Mouse (Mus musculus) natural killer cell, adult 2 months (primary cell): ENCODE results near the gene Wbp1.

ENCODE experiments used
- DNase-seq, 2 experiments: peaks; one replicate each; pipeline ENCODE4 v3.0.0; 2022; ENCODE audit warnings: low spot score in 2 of 2

Wbp1 gene

GRCm38 (mm10) chr6:83120930-83121862, at the start of gene Wbp1:
Gene Wbp1, minus strand, starts transcription at chr6:83121559.
- DNase-seq: peak; percentile 95

DNA sequence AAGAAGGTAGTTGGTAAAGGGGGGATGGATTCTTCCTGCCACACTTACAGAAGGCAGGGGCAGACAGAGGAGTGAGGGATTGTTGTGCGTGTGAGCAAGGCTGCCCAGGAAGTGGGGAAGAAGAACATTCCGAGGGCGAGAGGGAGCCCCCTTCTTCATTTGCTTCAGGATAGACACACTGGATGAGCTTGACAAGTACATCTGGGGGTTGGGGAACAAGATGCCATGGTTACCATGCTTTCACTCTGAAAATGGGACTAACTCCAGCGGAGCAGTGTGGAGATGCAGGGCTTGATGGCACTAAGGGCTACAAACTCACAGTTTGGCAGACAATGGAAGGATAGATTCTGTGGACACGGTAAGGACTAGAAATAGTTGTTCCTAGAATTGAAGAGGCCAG, 49.7 kb upstream of the Wbp1 start:
- no peak for DNase-seq

- DNase-seq: no peak
These were observed 48.5 kb upstream of the Wbp1 start for GRCm38 (mm10) chr6:83169872-83170271.

GRCm38 (mm10) chr6:83166243-83166630, 44.9 kb upstream of the Wbp1 start:
- peak in 1 of 2 experiments; percentile 12 for DNase-seq

GRCm38 (mm10) chr6:83165607-83166242, 44.4 kb upstream of the Wbp1 start, which contains the start of gene Dctn1:
Gene Dctn1, plus strand, starts transcription at chr6:83165920.
- peak; percentile 93 to 95 for DNase-seq

DNA sequence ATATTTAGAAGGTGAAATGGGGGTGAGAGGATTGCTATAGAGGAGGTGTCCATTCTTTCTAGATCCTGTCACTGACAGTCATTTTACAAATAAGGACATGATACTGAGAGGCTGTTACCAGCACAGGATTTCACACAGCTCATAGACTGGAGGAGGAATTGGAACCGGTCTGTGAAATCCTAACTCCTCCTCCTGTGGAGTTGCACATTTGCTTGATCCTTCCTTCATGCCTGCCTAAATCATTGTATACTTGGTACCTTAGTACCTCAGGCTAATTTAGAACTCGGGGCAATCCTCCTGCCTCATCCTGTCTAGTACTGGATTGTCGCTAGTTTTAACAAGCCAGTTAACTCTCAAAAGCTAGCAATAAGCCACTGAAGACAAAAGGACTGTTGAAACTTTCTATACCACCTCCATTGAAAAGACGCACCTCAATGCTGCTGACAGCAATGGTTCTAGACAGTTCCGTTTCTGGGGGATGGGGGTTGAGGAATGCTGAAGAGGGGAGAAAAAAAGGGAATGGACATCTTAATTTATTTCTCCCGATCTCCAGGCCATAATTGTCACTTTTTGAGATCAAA, 43.8 kb upstream of the Wbp1 start:
- DNase-seq: no peak

DNA sequence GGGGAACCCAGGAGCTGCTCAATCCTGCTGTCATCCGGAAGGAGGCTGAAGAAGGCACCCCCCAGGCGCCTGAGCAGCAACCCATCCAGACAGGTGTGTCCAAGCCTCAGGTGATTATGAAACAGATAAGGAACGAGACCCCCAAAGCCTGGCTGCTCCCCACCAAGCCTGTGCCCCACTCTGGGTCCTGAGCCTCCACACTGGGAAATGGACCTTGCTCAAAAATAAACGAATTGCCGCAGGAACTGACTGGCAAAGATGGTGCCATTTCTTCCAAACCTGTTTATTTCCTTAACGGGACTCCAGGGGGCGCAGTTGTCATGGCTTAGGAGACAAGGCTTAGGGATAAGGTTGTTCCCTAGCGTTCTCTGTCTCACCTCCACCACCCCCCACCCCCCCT, 41.3 kb upstream of the Wbp1 start:
- DNase-seq: peak; percentile 27 to 56

DNA sequence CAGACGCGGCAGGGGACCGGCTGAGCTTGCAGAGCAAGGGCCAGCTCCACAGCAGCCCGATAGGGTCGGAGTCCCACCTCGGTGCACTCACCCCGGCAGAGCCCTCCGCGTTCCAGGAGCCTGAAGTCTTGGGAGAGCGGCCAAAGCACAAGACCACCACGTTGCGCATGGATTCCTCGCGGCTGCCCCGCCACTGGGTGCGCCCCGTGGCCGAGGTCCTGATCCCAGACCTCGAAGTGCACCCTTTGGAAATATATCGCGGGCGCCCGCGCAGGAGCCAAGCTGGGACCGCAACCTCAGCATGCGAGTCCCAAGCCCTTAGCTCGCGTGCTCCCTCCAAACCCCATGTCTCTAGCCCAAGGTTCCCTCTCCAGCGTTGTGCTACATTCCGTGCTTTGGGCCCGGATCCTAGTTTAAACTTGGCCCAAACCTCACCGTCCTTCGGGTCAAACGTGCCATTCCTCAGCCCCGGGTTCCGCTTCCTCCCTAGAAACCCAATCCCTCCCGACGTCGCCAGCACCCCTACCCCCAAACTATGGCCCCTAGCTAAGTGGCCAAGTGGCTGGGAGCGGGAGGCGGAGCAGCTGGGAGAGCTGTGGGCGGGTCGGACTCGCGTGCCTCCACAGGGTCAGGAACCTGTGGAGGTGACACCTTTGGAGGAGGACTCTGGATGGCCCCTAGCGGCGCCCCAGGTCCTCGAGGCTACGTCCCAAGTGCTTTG, 40.7 kb upstream of the Wbp1 start:
- DNase-seq: no peak

GRCm38 (mm10) chr6:83161442-83161841, 40.1 kb upstream of the Wbp1 start:
- DNase-seq: no peak

GRCm38 (mm10) chr6:83159456-83159855, 38.1 kb upstream of the Wbp1 start:
- peak; percentile 30 to 59 for DNase-seq

- DNase-seq: peak in 1 of 2 experiments; percentile 32
These were observed 34.9 kb upstream of the Wbp1 start, which contains the start of the genes Wdr54 and 1700003E16Rik for GRCm38 (mm10) chr6:83156259-83156684. Gene Wdr54, minus strand, starts transcription at chr6:83156397. Gene 1700003E16Rik, plus strand, starts transcription at chr6:83156404.

GRCm38 (mm10) chr6:83155552-83156238, 34.3 kb upstream of the Wbp1 start:
- no peak for DNase-seq

DNA sequence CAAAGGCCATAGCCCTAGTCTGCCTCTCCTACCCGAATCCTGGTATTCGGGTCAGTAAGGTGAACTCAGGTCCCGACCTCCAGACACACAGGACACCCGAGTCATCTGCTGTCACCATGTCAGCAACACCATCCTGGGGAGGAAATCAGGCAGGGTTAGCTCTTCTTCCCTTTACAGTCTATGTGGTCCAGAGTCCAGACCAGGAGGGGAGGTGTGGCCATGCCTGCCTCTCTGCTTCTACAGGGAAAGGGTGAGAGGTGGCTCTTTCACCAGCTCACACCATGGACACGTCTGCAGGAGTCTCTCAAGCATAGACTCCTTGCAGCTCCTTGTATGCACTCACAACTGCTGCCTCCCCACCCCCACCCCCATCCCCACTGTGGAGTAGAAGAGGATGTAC, 32.1 kb upstream of the Wbp1 start:
- no peak for DNase-seq

GRCm38 (mm10) chr6:83153038-83153437, 31.7 kb upstream of the Wbp1 start:
- no peak for DNase-seq

DNA sequence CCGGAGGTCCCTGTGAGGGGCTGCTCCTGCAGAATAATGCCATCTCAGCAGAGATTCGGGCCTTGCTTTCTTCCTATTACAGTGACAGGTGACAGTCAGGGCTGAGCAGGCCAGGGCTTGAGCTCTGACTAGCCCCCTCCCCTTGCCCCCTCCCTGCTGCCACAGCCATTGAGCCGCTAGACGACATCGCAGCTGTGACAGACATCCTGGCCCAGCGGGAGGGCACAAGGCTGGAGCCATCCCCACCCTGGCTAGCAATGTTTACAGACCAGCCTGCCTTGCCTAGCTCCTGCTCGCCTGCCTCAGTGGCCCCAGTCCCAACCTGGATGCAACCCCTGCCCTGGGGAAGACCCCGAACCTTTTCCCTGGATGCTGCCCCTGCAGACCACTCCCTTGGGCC, 30.4 kb upstream of the Wbp1 start:
- DNase-seq: no peak

GRCm38 (mm10) chr6:83147280-83147679, 25.9 kb upstream of the Wbp1 start:
- DNase-seq: no peak

GRCm38 (mm10) chr6:83145805-83146204, 24.4 kb upstream of the Wbp1 start:
- no peak for DNase-seq

DNA sequence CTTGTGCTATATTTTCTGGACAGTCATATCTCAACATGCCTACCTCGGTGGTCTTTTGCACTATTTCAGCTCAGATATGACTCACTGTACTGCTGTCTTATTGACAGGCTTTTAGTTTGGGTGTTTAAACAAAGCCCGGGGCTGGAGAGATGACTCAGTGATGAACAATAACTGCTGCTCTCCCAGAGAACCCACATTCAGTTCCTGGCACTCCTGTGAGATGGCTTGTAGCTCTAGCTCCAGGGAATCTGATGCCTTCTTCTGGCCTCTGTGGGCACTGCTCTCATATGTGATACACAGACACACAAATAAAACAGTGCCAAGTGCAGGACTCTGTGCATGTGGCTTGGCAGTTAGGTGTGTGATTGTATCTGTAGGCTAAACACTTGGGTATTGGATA, 23.9 kb upstream of the Wbp1 start:
- no peak for DNase-seq

GRCm38 (mm10) chr6:83142886-83143285, 21.5 kb upstream of the Wbp1 start:
- DNase-seq: no peak

GRCm38 (mm10) chr6:83142211-83142731, 20.9 kb upstream of the Wbp1 start:
- DNase-seq: no peak

DNA sequence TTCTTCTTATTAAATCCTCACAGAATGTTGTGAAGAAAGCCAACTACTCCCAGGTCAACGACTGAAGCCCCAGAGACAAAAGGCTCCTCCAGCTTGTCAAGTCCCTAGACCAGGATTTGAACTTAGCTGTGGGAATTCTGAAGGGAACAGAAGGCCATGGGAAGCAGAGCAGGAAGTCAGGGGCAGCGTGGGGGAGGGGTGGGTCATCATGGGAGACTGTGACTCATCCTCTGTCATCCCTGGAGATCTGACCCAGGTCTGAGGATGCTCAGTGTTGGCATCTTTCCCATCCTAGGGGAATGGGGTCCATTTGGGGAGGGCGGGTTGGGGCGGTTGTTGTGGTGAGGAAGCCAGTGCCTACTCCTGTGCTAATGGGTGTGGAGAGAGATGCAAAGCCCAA, 20.3 kb upstream of the Wbp1 start:
- no peak for DNase-seq
